Mouse (Mus musculus): ENCODE results near the gene Hpcal1. TPM values are rescaled to one million over a fixed set of nuclear protein-coding genes. Genes with fewer than 3 reads are reported as not detected.
"Not testable (repeated sequence)": the region's sequence is repeated elsewhere in the genome, so short reads cannot be mapped to it uniquely, and the experiment has no call there.

Gene Hpcal1
- polyA plus RNA-seq, 1 experiment from 2014 or later: 25.4 TPM

DNA sequence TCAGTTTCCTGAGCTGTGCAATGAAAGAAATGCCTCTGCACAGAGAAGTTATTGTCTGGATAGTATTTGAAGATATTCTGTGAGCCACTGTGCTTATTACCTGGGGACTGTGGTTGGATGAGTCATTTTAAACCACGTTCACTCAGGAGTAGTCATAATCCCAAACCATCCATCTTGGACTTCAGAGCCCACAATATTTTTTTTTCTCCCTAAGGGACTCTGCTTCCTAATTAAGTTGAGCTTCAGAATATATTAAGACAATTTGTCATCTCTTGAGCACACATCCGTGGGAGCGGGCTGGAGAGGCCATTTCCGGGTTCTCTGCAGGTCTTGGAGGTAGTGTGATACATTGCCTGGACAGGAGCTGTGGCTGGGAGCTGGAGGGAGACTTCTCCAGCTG is 66.2 kb downstream of the Hpcal1 start:
- 91% methylated on average over 4 of the region's 4 CpGs for WGBS
- no peak overlapping the region for H3K27ac ChIP-seq
- no peaks in the 10 kb centered on the region for H3K9me3 ChIP-seq
- no peaks in the 10 kb centered on the region for H3K36me3 ChIP-seq
- DNase-seq (ENCODE audit: low spot score): no peak
- H3K27me3 ChIP-seq (ENCODE audit: insufficient read depth, poor library complexity, severe bottlenecking): no peaks in the 10 kb centered on the region
- H3K4me3 ChIP-seq: no peak overlapping the region
- peaks cover 18% of the 10 kb centered on the region for H3K4me1 ChIP-seq

DNA sequence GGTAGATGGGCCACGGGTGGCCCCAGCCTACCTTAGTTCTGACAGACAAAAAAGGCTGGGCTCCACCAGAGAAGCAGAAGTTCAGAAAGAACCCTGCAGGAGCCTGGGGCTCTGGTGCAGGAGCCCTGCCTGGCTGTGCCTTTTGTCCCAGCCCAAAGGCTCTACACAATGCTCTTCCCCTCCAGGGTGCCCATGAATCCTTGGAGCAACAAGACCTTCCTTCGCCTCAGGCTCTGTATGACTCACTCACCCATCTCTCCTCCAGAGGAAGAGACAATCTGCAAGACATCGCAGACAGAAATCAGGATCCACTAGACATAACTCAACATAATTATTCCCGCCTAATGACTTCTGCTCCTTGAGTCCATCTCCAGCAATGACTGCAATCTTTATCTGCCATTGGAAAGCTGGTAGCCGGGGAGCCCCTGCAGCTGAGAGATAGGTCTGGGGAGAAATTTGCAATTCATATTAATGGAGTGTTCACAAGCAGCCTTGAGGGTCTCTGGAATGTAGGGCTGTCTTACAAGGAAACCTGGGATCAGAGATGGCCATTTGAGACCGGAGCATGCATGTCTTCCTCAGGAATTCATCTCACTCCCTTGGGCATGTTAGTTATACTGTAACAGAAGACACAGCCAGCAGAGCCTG is 71.8 kb downstream of the Hpcal1 start:
- 67% methylated on average over 6 of the region's 6 CpGs for WGBS

DNA sequence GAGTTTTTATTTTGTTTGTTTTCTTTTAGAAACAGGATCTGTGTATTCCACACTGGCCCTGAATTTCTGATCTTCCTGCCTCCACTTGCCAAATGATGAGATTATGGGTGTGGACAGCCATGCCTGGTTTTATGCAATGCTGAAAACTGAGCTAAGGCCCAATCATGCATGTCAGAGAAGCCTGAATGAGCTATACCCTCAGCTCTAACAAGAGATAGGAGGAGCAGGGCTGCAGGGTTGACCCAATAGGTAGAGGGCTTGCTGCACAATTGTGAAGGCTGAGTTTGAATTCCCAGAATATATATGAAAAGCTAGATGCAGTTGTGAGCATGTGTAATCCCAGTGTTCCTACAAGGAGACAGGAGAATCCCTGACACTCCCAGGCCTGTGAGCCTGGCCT is 72.4 kb downstream of the Hpcal1 start:
- Histone ChIP-seq H3K4me1 (peaks cover 11% of the 10 kb centered on the region; the same call in 1 of the 2 replicates), H3K9me3 (no peaks in the 10 kb centered on the region), H3K27me3 (ENCODE audit: insufficient read depth, poor library complexity, severe bottlenecking) (peaks cover 5% of the 10 kb centered on the region; the same call in 1 of the 2 replicates), H3K27ac (no peak overlapping the region), H3K36me3 (no peaks in the 10 kb centered on the region), H3K4me3 (no peak overlapping the region)
- DNase-seq (ENCODE audit: low spot score): no peak

More for the DNA sequence above, 71.8 kb downstream of the Hpcal1 start:
- H3K36me3 ChIP-seq: no peaks in the 10 kb centered on the region
- no peak overlapping the region for H3K4me3 ChIP-seq
- peaks cover 5% of the 10 kb centered on the region; the same call in 1 of the 2 replicates for H3K27me3 ChIP-seq (ENCODE audit: insufficient read depth, poor library complexity, severe bottlenecking)
- H3K27ac ChIP-seq: no peak overlapping the region
- DNase-seq (ENCODE audit: low spot score): no peak
- no peaks in the 10 kb centered on the region for H3K9me3 ChIP-seq
- H3K4me1 ChIP-seq: peaks cover 11% of the 10 kb centered on the region; the same call in 1 of the 2 replicates

DNA sequence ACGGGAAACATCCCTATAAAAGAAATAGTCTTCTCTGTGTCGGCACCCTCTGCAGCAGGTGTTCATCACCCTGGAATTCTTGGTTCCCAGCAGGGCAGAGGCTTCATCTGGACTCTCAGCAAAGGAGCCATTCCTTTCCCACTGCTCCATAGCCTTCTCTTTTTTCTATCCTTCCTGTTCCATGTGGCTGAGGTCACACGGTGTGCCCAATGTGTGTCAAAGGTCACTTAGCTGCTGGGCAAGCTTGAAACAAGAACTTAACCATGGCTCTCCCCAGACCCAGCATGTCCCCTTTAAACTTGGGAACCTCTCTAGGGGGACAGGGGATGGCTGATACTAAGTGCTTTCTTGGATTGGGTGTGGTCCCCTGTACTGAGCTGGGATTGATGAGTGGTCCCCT is 73.3 kb downstream of the Hpcal1 start:
- 71% methylated on average over 3 of the region's 3 CpGs for WGBS
- Histone ChIP-seq H3K4me3 (no peak overlapping the region), H3K36me3 (no peaks in the 10 kb centered on the region), H3K27ac (no peak overlapping the region), H3K27me3 (ENCODE audit: insufficient read depth, poor library complexity, severe bottlenecking) (peaks cover 5% of the 10 kb centered on the region; the same call in 1 of the 2 replicates), H3K4me1 (peaks cover 17% of the 10 kb centered on the region; the same call in 1 of the 2 replicates), H3K9me3 (no peaks in the 10 kb centered on the region)
- DNase-seq (ENCODE audit: low spot score): no peak

DNA sequence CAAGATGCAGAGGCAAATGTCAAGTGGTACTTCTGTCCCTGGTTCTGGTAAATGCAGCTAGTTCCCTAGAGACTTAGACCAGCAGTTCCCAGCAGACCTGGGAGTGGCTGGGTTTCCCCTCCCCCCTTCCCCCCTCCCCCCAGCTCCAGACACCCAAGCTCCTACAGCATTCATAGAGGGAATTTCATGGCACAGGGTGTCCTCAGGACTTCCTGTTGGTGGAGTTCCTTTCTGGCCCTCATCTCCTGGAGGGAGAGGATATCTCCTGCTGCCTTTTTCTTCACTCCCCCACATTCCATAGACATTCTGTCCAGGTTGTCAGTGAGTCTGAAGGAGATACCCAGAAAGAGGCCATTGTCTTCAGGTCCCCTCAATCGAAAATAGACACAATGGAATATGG is 76.9 kb downstream of the Hpcal1 start:
- not testable (repeated sequence) for H3K27me3 ChIP-seq (ENCODE audit: insufficient read depth, poor library complexity, severe bottlenecking); H3K27ac ChIP-seq; H3K9me3 ChIP-seq; H3K4me3 ChIP-seq; H3K36me3 ChIP-seq; DNase-seq (ENCODE audit: low spot score)
- 59% methylated on average over 1 of the region's 1 CpGs for WGBS
- peaks cover 38% of the 10 kb centered on the region for H3K4me1 ChIP-seq

DNA sequence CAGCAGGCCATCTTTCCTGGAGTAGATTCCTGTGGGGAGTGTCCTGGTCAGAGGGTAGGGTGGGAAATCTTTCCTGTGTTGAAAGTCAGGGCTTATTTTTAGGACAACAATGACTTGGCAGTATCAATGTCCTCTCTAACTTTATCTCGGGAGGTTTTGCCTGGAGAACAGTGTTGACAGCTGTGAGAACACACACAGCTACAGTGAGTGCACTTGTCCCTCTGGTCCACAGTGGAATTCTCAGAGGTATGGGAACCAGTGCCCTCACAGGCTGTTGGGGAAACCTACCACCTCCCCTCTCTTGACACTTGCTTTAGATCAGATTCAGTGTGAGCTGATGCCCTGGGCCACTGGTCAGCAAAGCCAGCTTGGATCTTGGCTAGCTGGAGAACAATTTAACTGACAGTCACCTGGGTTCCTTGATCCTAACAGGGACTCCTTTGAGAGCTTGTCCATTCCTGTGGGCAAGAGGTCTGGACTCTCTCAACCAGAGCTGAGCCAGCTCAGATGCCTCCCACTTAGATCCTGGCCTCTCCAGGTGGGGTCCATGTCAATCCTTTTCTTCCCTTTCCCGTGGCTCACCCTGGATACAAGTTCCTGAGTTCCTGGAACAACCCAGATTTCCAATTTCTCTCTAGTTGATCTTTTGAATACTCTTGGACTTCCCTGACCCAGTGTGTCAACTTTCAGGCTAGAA is 79.0 kb downstream of the Hpcal1 start:
- Histone ChIP-seq H3K4me1 (peaks cover 30% of the 10 kb centered on the region), H3K27me3 (ENCODE audit: insufficient read depth, poor library complexity, severe bottlenecking) (peaks cover 9% of the 10 kb centered on the region; the same call in 1 of the 2 replicates), H3K9me3 (no peaks in the 10 kb centered on the region), H3K36me3 (no peaks in the 10 kb centered on the region), H3K27ac (peak overlapping the region; percentile 12), H3K4me3 (no peak overlapping the region)
- DNase-seq (ENCODE audit: low spot score): peak; percentile 86
- 14% methylated on average over 2 of the region's 2 CpGs for WGBS

DNA sequence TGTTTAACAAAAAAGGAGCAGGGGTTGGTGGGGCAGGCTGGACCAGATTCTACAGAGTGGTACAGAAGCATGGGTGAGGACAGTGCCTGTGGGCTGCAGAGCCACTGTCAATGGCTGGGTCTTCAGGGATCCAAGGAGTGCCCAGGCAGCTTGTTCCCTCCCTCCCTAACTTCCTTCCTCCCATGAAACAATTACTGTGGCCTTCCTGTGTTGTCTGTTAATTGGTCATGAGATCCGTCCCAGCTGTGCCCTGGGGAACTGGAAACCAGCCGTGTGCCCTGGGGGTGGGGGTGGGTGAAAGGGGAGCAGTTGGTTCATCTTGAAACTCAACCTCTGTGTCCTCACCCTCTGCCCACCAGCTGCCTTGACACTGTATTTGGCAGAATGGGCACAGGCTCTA is 79.9 kb downstream of the Hpcal1 start:
- WGBS: 54% methylated on average over 2 of the region's 2 CpGs
- peaks cover 30% of the 10 kb centered on the region for H3K4me1 ChIP-seq

DNA sequence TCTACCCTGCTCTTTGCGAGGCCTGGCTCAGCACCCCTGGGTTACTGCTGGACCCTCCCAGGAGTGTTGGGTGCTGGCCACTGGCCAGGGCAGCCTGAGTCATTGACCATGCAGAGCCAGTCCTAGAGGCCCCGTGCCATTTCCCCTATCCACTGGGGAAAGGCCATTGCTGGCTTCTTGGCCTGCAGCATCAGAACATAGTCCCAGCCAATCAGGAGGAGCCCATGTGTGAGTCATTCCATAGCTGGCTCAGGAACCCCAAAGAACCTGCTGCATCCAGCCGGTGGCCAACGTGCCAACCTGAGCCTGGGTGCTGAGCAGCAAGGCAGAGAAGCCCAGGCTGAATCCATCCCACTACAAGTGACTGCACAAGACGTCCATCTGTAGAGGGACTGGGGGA is 83.1 kb downstream of the Hpcal1 start:
- H3K9me3 ChIP-seq; DNase-seq (ENCODE audit: low spot score); H3K27ac ChIP-seq; H3K27me3 ChIP-seq (ENCODE audit: insufficient read depth, poor library complexity, severe bottlenecking); H3K4me3 ChIP-seq; H3K36me3 ChIP-seq: not testable (repeated sequence)
- WGBS: 73% methylated on average over 5 of the region's 5 CpGs
- peaks cover 23% of the 10 kb centered on the region for H3K4me1 ChIP-seq

More for the DNA sequence above, 79.9 kb downstream of the Hpcal1 start:
- Histone ChIP-seq H3K27ac (no peak overlapping the region), H3K9me3 (no peaks in the 10 kb centered on the region), H3K27me3 (ENCODE audit: insufficient read depth, poor library complexity, severe bottlenecking) (peaks cover 9% of the 10 kb centered on the region; the same call in 1 of the 2 replicates), H3K36me3 (no peaks in the 10 kb centered on the region), H3K4me3 (no peak overlapping the region)
- DNase-seq (ENCODE audit: low spot score): no peak

DNA sequence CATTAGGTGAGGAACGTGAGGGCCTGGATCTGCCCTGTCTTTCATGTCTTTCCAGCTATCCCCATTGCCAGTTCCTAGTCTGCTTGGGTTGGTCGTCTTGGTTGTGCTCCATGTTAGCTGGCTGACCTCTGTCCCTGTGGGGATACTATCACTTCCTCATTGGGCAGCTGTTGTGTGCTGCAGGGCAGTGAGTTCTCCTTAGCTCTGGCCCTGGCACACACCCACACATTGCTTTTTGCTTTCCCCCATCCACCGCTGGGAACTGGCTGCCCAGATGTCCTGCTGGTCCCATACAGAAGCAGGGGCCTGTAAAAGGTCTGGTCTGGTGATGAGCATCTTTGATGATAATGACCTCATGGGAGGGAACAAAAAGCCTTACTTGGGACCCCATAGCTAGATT is 84.2 kb downstream of the Hpcal1 start:
- H3K9me3 ChIP-seq; DNase-seq (ENCODE audit: low spot score); H3K27ac ChIP-seq; H3K27me3 ChIP-seq (ENCODE audit: insufficient read depth, poor library complexity, severe bottlenecking); H3K36me3 ChIP-seq; H3K4me3 ChIP-seq: not testable (repeated sequence)
- peaks cover 13% of the 10 kb centered on the region for H3K4me1 ChIP-seq
- 75% methylated on average over 3 of the region's 3 CpGs for WGBS

DNA sequence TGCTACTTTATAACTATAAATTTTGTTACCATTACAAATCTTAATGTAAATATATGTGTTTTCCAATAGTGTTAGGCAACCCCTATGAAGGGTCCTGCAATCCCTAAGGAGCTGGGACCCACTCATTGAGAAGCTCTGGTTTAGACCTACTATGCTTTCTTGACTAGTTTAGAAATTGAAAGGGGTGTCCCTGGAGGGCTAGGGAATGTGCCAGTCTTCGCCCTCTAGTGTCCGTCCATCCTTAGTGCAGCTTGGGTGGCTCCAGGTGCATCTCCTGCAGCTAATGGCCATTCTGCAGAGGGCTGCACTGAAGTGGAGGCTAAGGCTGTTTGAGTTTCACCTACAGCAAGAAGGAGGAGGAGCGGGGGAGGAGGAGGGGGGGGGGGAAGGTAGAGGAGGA is 87.7 kb downstream of the Hpcal1 start:
- no peak overlapping the region for H3K27ac ChIP-seq
- no peaks in the 10 kb centered on the region for H3K9me3 ChIP-seq
- WGBS: 16% methylated on average over 3 of the region's 3 CpGs

DNA sequence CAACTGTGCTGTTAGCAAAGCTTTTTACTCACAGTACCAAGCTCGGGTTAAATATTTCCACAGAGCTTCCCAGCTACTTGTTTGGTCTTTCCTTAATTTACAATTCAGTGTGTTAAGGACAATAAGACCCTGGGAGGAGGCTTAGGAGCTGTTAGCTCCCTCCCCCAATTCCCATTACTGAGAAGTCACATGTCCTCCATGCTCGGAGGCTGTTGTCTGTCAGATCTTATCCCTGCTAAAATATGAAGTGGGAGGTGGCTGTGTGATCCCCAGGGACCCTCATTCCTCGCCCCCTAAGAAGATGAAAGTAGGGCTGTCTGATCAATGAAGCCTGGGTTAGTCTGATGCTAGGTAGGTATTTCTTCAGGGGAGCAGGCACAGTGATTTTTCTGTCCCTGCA is 88.4 kb downstream of the Hpcal1 start:
- Histone ChIP-seq H3K4me1 (0 out of 2 replicates have a peak, but pooled peaks cover 5% of the 10 kb centered on the region), H3K4me3 (no peak overlapping the region), H3K27me3 (ENCODE audit: insufficient read depth, poor library complexity, severe bottlenecking) (no peaks in the 10 kb centered on the region), H3K36me3 (no peaks in the 10 kb centered on the region), H3K9me3 (no peaks in the 10 kb centered on the region), H3K27ac (no peak overlapping the region)
- 47% methylated on average over 3 of the region's 3 CpGs for WGBS
- no peak for DNase-seq (ENCODE audit: low spot score)

More for the DNA sequence above, 87.7 kb downstream of the Hpcal1 start:
- no peaks in the 10 kb centered on the region for H3K27me3 ChIP-seq (ENCODE audit: insufficient read depth, poor library complexity, severe bottlenecking)
- no peak overlapping the region for H3K4me3 ChIP-seq
- H3K36me3 ChIP-seq: no peaks in the 10 kb centered on the region
- H3K4me1 ChIP-seq: peaks cover 5% of the 10 kb centered on the region; the same call in 1 of the 2 replicates
- DNase-seq (ENCODE audit: low spot score): no peak

DNA sequence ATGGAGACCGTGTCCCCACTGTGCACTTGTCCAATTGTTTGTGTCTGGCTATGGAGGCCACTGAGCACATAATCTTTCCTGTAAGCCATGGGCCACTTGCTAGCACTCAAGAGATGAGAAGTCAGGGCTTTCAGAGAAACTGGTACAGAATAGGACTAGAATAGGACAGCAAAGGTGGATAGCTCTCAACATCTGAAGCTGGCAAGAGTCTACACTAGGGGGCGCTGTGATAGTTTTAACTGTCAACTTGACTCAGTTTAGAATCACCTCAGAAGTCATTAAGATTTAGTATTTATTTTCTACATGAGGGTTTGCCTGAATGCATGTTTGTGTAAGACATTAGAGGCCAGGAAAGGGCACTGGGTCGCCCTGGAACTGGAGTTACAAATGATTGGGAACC is 98.8 kb downstream of the Hpcal1 start:
- Histone ChIP-seq H3K4me1 (no peaks in the 10 kb centered on the region), H3K27ac (no peak overlapping the region), H3K36me3 (peaks cover 26% of the 10 kb centered on the region), H3K4me3 (no peak overlapping the region), H3K9me3 (no peaks in the 10 kb centered on the region), H3K27me3 (ENCODE audit: insufficient read depth, poor library complexity, severe bottlenecking) (no peaks in the 10 kb centered on the region)
- 49% methylated on average over 3 of the region's 3 CpGs for WGBS
- DNase-seq (ENCODE audit: low spot score): no peak

DNA sequence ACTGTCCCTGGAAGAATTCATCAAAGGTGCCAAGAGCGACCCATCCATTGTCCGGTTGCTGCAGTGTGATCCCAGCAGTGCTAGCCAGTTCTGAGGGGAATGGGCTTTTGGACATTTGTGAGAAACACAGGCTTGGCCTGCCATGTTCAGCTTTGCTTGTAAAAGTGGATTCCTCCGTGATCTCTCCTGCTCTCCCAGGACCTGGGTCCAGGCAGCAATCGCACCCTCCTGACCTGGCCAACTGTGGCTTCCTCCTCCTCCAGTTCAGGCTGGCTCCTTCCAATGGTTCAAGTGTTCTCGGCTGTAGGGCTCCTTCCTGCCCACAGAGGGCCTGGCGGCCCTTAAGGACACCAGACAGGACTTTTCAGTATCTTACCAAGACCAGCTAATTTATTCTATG is 100.5 kb downstream of the Hpcal1 start:
- no peaks in the 10 kb centered on the region for H3K4me1 ChIP-seq
- no peaks in the 10 kb centered on the region for H3K9me3 ChIP-seq
- no peak overlapping the region for H3K4me3 ChIP-seq
- DNase-seq (ENCODE audit: low spot score): peak; percentile 70
- H3K27ac ChIP-seq: no peak overlapping the region
- WGBS: 88% methylated on average over 6 of the region's 6 CpGs
- no peaks in the 10 kb centered on the region for H3K27me3 ChIP-seq (ENCODE audit: insufficient read depth, poor library complexity, severe bottlenecking)
- peaks cover 23% of the 10 kb centered on the region for H3K36me3 ChIP-seq
